Mouse (Mus musculus): ENCODE data around the gene Abca8b. TPM values are rescaled to one million over a fixed set of nuclear protein-coding genes. Genes with fewer than 3 reads are reported as not detected.

The Abca8b gene
- total and polyA plus RNA-seq, 2 experiments from 2014 or later, result 1.3 to 5.4 TPM

GRCm38 (mm10) chr11:109891371-109891988, 104.2 kb downstream of the Abca8b start:
- WGBS, result 77% methylated on average over 8 of the region's 8 CpGs
- no peaks in the 10 kb centered on the region for H3K36me3 ChIP-seq (ENCODE audit: insufficient read depth, low read length)
- TF ChIP-seq CTCF (IDR thresholded peaks at IDR 0.05), result no peak
- no peak overlapping the region for H3K27ac ChIP-seq (ENCODE audit: low read depth, low read length)
- H3K4me2 ChIP-seq (ENCODE audit: low read depth, low read length, poor library complexity, severe bottlenecking), result no peak overlapping the region
- H3K9ac ChIP-seq (replicated peaks; ENCODE audit: low read length, poor library complexity, severe bottlenecking), result no peak overlapping the region
- no peaks in the 10 kb centered on the region for H3K27me3 ChIP-seq (ENCODE audit: insufficient read depth, low read length)
- H3K4me1 ChIP-seq (ENCODE audit: insufficient read depth, low read length), result no peaks in the 10 kb centered on the region
- H3K4me3 ChIP-seq (ENCODE audit: low read depth, low read length), result no peak overlapping the region
- DNase-seq (ENCODE audit: low spot score), result no peak
- ATAC-seq (ENCODE audit: low FRiP score), result no peak
- H3K9me3 ChIP-seq (ENCODE audit: low read length), result no peaks in the 10 kb centered on the region

DNA sequence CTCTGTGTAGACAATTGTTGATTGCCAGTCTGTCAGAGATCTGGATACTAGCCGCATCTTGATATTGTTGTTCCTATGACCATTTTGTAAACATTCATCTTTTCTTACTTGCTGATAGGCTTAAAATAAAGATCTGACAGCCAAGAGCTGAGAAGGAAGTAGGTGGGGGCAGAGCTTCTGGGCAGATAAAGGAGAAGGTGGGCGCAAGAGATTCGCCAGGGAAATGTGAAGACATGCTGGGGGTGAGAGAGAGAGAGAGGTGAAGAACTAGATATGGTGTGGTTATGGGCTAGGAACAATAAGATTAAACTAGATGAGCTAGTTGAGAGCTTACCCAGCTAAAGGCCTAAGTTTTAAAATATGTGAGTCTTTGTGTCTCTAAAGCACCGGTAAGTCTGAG, 106.0 kb downstream of the Abca8b start:
- DNase-seq (ENCODE audit: low spot score) (no peak), ATAC-seq (ENCODE audit: low FRiP score) (no peak)
- 94% methylated on average over 4 of the region's 4 CpGs for WGBS
- no peaks in the 10 kb centered on the region for H3K36me3 ChIP-seq (ENCODE audit: insufficient read depth, low read length)
- TF ChIP-seq CTCF (IDR thresholded peaks at IDR 0.05), result no peak
- H3K9ac ChIP-seq (replicated peaks; ENCODE audit: low read length, poor library complexity, severe bottlenecking), result no peak overlapping the region
- H3K9me3 ChIP-seq (ENCODE audit: low read length), result no peaks in the 10 kb centered on the region
- H3K4me2 ChIP-seq (ENCODE audit: low read depth, low read length, poor library complexity, severe bottlenecking), result no peak overlapping the region
- H3K4me1 ChIP-seq (ENCODE audit: insufficient read depth, low read length), result no peaks in the 10 kb centered on the region
- H3K27me3 ChIP-seq (ENCODE audit: insufficient read depth, low read length), result no peaks in the 10 kb centered on the region
- no peak overlapping the region for H3K27ac ChIP-seq (ENCODE audit: low read depth, low read length)
- H3K4me3 ChIP-seq (ENCODE audit: low read depth, low read length), result no peak overlapping the region

- no peak overlapping the region for H3K9ac ChIP-seq (replicated peaks; ENCODE audit: low read length, poor library complexity, severe bottlenecking)
- 89% methylated on average over 4 of the region's 4 CpGs for WGBS
- no peak for TF ChIP-seq CTCF (IDR thresholded peaks at IDR 0.05)
- DNase-seq (ENCODE audit: low spot score), result no peak
- no peaks in the 10 kb centered on the region for H3K27me3 ChIP-seq (ENCODE audit: insufficient read depth, low read length)
- no peaks in the 10 kb centered on the region for H3K4me1 ChIP-seq (ENCODE audit: insufficient read depth, low read length)
- H3K27ac ChIP-seq (ENCODE audit: low read depth, low read length), result no peak overlapping the region
- no peak for ATAC-seq (ENCODE audit: low FRiP score)
- H3K36me3 ChIP-seq (ENCODE audit: insufficient read depth, low read length), result no peaks in the 10 kb centered on the region
- no peak overlapping the region for H3K4me3 ChIP-seq (ENCODE audit: low read depth, low read length)
- no peaks in the 10 kb centered on the region for H3K9me3 ChIP-seq (ENCODE audit: low read length)
- no peak overlapping the region for H3K4me2 ChIP-seq (ENCODE audit: low read depth, low read length, poor library complexity, severe bottlenecking)
These were observed 108.9 kb downstream of the Abca8b start for GRCm38 (mm10) chr11:109886757-109887156.

- Histone ChIP-seq H3K27me3 (ENCODE audit: insufficient read depth, low read length) (no peaks in the 10 kb centered on the region), H3K4me1 (ENCODE audit: insufficient read depth, low read length) (no peaks in the 10 kb centered on the region), H3K36me3 (ENCODE audit: insufficient read depth, low read length) (no peaks in the 10 kb centered on the region), H3K9me3 (ENCODE audit: low read length) (no peaks in the 10 kb centered on the region), H3K9ac (replicated peaks; ENCODE audit: low read length, poor library complexity, severe bottlenecking) (no peak overlapping the region), H3K4me2 (ENCODE audit: low read depth, low read length, poor library complexity, severe bottlenecking) (no peak overlapping the region), H3K4me3 (ENCODE audit: low read depth, low read length) (no peak overlapping the region), H3K27ac (ENCODE audit: low read depth, low read length) (no peak overlapping the region)
- no peak for ATAC-seq (ENCODE audit: low FRiP score)
- no peak for TF ChIP-seq CTCF (IDR thresholded peaks at IDR 0.05)
- WGBS, result 92% methylated on average over 3 of the region's 3 CpGs
- no peak for DNase-seq (ENCODE audit: low spot score)
These were observed 110.1 kb downstream of the Abca8b start for GRCm38 (mm10) chr11:109885521-109885920.

- Histone ChIP-seq H3K4me1 (ENCODE audit: insufficient read depth, low read length) (no peaks in the 10 kb centered on the region), H3K4me2 (ENCODE audit: low read depth, low read length, poor library complexity, severe bottlenecking) (no peak overlapping the region), H3K36me3 (ENCODE audit: insufficient read depth, low read length) (no peaks in the 10 kb centered on the region), H3K27ac (ENCODE audit: low read depth, low read length) (no peak overlapping the region), H3K9ac (replicated peaks; ENCODE audit: low read length, poor library complexity, severe bottlenecking) (no peak overlapping the region), H3K4me3 (ENCODE audit: low read depth, low read length) (no peak overlapping the region), H3K9me3 (ENCODE audit: low read length) (no peaks in the 10 kb centered on the region), H3K27me3 (ENCODE audit: insufficient read depth, low read length) (no peaks in the 10 kb centered on the region)
- ATAC-seq (ENCODE audit: low FRiP score) (no peak), DNase-seq (ENCODE audit: low spot score) (no peak)
- no peak for TF ChIP-seq CTCF (IDR thresholded peaks at IDR 0.05)
- WGBS, result 92% methylated on average over 4 of the region's 4 CpGs
These were observed 110.8 kb downstream of the Abca8b start for GRCm38 (mm10) chr11:109884801-109885200.

DNA sequence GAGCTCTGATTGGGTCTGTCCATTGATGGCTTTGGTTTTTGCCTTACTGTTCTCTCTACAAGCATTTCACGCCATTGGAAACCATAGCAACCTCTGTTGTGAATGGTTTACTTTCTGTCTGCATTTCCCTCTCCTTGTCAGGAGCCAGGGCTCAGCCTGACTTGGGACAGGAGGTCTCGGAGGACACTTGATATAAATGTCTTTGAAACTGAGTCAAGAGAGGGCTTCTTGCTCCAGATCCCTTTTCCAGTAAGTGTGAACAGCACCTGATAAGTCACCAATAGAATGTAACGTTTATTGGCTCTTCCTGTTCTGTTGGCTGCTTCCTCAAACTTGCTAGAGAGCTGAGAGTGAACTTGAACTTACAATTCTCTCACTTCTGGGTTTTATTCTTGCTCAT, 111.5 kb downstream of the Abca8b start:
- Histone ChIP-seq H3K36me3 (ENCODE audit: insufficient read depth, low read length) (no peaks in the 10 kb centered on the region), H3K4me2 (ENCODE audit: low read depth, low read length, poor library complexity, severe bottlenecking) (no peak overlapping the region), H3K9ac (replicated peaks; ENCODE audit: low read length, poor library complexity, severe bottlenecking) (no peak overlapping the region), H3K9me3 (ENCODE audit: low read length) (no peaks in the 10 kb centered on the region), H3K4me3 (ENCODE audit: low read depth, low read length) (no peak overlapping the region), H3K4me1 (ENCODE audit: insufficient read depth, low read length) (no peaks in the 10 kb centered on the region), H3K27ac (ENCODE audit: low read depth, low read length) (no peak overlapping the region), H3K27me3 (ENCODE audit: insufficient read depth, low read length) (no peaks in the 10 kb centered on the region)
- ATAC-seq (ENCODE audit: low FRiP score), result no peak
- DNase-seq (ENCODE audit: low spot score), result no peak
- no peak for TF ChIP-seq CTCF (IDR thresholded peaks at IDR 0.05)
- whole genome bisulfite sequencing, result 59% methylated on average over 3 of the region's 3 CpGs

Other genes starting within 250 kb of the Abca8b start
- gene 1700012B07Rik, start 167.8 kb downstream of the Abca8b start, total RNA-seq (2014; rRNA removed), result not detected in 2 replicates
- gene 1700012B07Rik, start 167.8 kb downstream of the Abca8b start, polyA plus RNA-seq (2015; fragmentation: Nextera tagmentation; extraction: Ambion mirVana), result not detected in 2 replicates
- 0.71 and 8.3 TPM in 2 replicates for gene Abca8a, start 100.1 kb upstream of the Abca8b start, total RNA-seq (2014; rRNA removed)
- 0.37 and 0.39 TPM in 2 replicates for gene Abca8a, start 100.1 kb upstream of the Abca8b start, polyA plus RNA-seq (2015; fragmentation: Nextera tagmentation; extraction: Ambion mirVana)
- gene Abca9, start 172.4 kb upstream of the Abca8b start, total RNA-seq (2014; rRNA removed), result 8.5 and 9.8 TPM in 2 replicates
- gene Abca9, start 172.4 kb upstream of the Abca8b start, polyA plus RNA-seq (2015; fragmentation: Nextera tagmentation; extraction: Ambion mirVana), result 2.3 and 2.4 TPM in 2 replicates

Measured in midbrain, postnatal 0 days (tissue).